Mouse (Mus musculus): Measurements from ENCODE around the gene Parl.

DNA sequence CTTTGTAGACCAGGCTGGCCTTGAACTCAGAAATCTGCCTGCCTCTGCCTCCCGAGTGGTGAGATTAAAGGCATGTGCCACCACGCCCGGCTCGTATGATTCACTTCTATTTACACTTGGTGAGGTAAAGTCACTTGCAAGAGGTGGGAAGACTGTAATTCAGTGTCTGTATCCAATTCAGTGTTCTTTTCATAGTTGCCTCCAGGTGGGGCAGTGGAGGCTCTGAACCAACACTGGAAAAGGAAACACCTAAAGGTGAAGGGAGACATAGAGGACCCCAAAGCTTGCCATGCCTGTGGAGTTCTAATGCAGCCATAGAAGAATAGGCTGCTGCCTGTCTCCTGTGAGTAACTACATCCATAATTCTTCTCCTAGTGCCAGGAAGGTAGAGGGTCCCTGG is 20.1 kb upstream of the Parl start:
- TF ChIP-seq CTCF (IDR thresholded peaks at IDR 0.05; ENCODE audit: low read depth, low read length) (no peak), POLR2A (IDR thresholded peaks at IDR 0.05; ENCODE audit: extremely low read depth, insufficient read depth, low read length) (no peak)
